Comparison of ENCODE assay signal across 8 mouse cellular contexts in the genomic region with DNA sequence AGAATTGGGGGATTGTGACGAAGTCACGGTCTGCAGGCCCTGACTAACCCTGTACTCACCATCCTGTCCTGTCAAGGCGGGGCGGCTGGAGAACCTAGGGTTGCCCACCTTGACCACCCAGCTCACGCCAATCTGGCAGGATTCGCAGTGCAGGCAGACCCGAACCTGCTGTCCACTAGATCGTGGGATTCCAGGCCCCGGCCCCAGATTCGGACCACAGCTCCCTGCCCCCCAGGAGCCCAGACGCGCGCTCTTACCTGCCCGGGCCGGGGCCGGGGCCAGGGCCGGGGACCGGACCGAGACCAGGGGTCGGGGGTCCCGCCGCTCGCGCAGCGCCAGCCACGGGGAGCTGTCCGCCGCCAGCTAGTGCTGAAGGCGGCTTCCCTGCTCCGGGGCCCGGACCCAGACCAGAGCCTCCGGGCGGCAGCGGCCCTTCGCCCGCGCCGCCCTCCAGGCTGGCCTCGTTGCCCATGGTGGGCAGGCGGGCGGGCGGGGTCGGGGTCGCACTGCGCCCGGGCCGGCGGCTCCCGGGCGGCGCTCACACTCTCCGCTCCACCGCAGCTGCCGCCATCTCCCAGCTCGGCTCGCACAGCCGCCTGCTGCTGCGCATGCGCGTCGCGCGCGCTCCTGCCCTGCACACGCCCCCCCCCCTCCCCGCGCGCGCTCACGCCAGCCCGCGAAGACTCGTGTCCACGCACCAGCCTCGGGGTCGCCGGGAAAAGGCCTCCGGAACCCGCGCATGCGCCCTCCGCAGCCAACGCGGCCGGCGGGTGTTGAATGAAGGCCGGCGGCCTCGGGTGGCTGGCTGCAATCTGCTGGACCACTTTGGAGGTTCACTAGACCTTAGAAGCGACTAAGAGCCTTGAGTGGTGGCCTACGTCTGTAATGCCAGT. TPM values are rescaled to one million over a fixed set of nuclear protein-coding genes. Genes with fewer than 3 reads are reported as not detected.
DNase-seq lines count a peak whose midpoint lies in the region; ATAC-seq lines count a peak whose summit lies in the region.

Gene Bsn (minus strand): TSS at position 598 of the 893 bp plus-strand sequence.

- H3K27ac ChIP-seq in forebrain, embryonic 15.5 days (replicated peaks) = peak within 1 kb of the TSS; percentile 79
- H3K27ac ChIP-seq in hindbrain, embryonic 12.5 days = peak within 1 kb of the TSS; percentile 84

- peak; percentile 88 for ATAC-seq in forebrain, embryonic 15.5 days (replicated peaks)
- peak; percentile 85 for ATAC-seq in hindbrain, embryonic 12.5 days (ENCODE audit: low FRiP score)

- DNase-seq in ZHBTc4 (ENCODE audit: low read depth, low spot score) = peak; percentile 86
- peak; percentile 93 for DNase-seq in cerebellum, adult 11-12 months
- DNase-seq in left cerebral cortex, adult 11 months (ENCODE audit: low spot score) = peak; percentile 71
- DNase-seq in lung, postnatal 36 days = peak; percentile 41
- DNase-seq in retina, embryonic 14.5 days (ENCODE audit: low spot score) = peak; percentile 89
- DNase-seq in urinary bladder, postnatal 36 days (ENCODE audit: low spot score in 2 of 2) = peak; percentile 16 to 34

- peak within 1 kb of the TSS; percentile 89 for H3K9ac ChIP-seq in forebrain, embryonic 15.5 days (replicated peaks)
- H3K9ac ChIP-seq in hindbrain, embryonic 12.5 days = peak within 1 kb of the TSS; percentile 81

- peak within 1 kb of the TSS; percentile 69 for H3K4me2 ChIP-seq in forebrain, embryonic 15.5 days (replicated peaks)
- peak within 1 kb of the TSS; percentile 76 for H3K4me2 ChIP-seq in hindbrain, embryonic 12.5 days (replicated peaks)

- H3K36me3 ChIP-seq in forebrain, embryonic 15.5 days = peaks cover 2% of the 10 kb centered on the region; the same call in 1 of the 2 replicates
- peaks cover 6% of the 10 kb centered on the region; the same call in 1 of the 2 replicates for H3K36me3 ChIP-seq in hindbrain, embryonic 12.5 days

- H3K9me3 ChIP-seq in forebrain, embryonic 15.5 days = no peaks in the 10 kb centered on the region
- H3K9me3 ChIP-seq in hindbrain, embryonic 12.5 days (replicated peaks) = no peaks in the 10 kb centered on the region

- peaks cover 30% of the 10 kb centered on the region for H3K4me1 ChIP-seq in forebrain, embryonic 15.5 days
- H3K4me1 ChIP-seq in hindbrain, embryonic 12.5 days = peaks cover 25% of the 10 kb centered on the region

- H3K27me3 ChIP-seq in forebrain, embryonic 15.5 days = no peaks in the 10 kb centered on the region
- 0 out of 2 replicates have a peak, but pooled peaks cover 3% of the 10 kb centered on the region for H3K27me3 ChIP-seq in hindbrain, embryonic 12.5 days

- peak within 1 kb of the TSS; percentile 87 for H3K4me3 ChIP-seq in forebrain, embryonic 15.5 days
- H3K4me3 ChIP-seq in hindbrain, embryonic 12.5 days = peak within 1 kb of the TSS; percentile 64

- under 1% methylated on average over 90 of the region's 91 CpGs for WGBS in forebrain, embryonic 15.5 days
- WGBS in hindbrain, embryonic 12.5 days = 1% methylated on average over 82 of the region's 91 CpGs

RNA-seq across cellular contexts. Expression of gene Bsn, which starts in this region (rescaled TPM):
- polyA plus RNA-seq in forebrain, embryonic 15.5 days (2015; fragmentation: Nextera tagmentation; extraction: Ambion mirVana) = 7.3 and 7.9 TPM in 2 replicates
- polyA plus RNA-seq in hindbrain, embryonic 12.5 days (2016; fragmentation: Nextera tagmentation; extraction: Ambion mirVana) = 5.4 and 6.1 TPM in 2 replicates

Comparison
In these comparisons a context has a peak if more than half of its experiments do, and no peak if none do; other contexts are left out.
1. Peak in every context shown above with its lines: DNase-seq, ATAC-seq, H3K4me3 ChIP-seq and H3K27ac ChIP-seq.
2. DNase-seq: peak in every context shown above with its lines; median percentile 93 in cerebellum, adult 11-12 months; 89 in retina, embryonic 14.5 days; 86 in ZHBTc4; 71 in left cerebral cortex, adult 11 months; 41 in lung, postnatal 36 days; 25 in urinary bladder, postnatal 36 days.